ENCODE assay signal across 14 mouse cellular contexts in the genomic region with DNA sequence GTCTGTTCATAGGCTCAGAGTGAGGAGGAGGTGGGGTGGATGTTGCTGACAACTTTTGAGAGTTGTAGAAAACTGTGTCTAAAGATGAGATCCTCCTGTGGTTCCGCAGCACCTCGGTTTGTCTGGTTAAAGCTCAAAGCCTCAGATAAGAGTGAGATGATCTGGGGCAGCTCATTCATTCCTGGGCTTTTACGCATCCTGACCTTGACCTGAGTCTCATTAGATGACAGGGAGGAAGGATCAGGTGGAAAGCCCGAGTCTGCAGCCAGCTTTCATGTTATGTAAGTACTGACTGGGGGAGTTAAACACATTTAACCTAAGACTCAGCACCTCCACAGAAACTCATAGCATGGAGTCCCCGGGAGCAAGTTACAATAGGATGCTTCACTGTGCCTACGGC.
"Had no signal": no experiment of that assay in that cellular context is flagged by ENCODE, and none has a peak within 500 bp of the region (broad histone marks: within the 10 kb centered on the region; RNA-seq: fewer than 3 reads in every experiment).

No protein-coding gene starts in this region.

- DNase-seq: lung, adult 18-20 months; lung, embryonic 14.5 days; lung, postnatal 10 days; midbrain, embryonic 14.5 days; right cerebral cortex, postnatal 14 days; thymus, adult 2 months; thymus, postnatal 25 days; thymus, postnatal 4 days had no signal

- H3K36me3 ChIP-seq: midbrain, embryonic 12.5 days; neural tube, embryonic 12.5 days; stomach, embryonic 15.5 days had no signal

- H3K4me3 ChIP-seq: megakaryocyte, embryonic 14.5 days; midbrain, embryonic 12.5 days; neural tube, embryonic 12.5 days; stomach, embryonic 15.5 days had no signal

- H3K9ac ChIP-seq: lung, embryonic 14.5 days; midbrain, embryonic 12.5 days; neural tube, embryonic 12.5 days; stomach, embryonic 15.5 days had no signal

- H3K27ac ChIP-seq: macrophage; midbrain, embryonic 12.5 days; neural tube, embryonic 12.5 days; stomach, embryonic 15.5 days; stomach, postnatal 0 days had no signal

- H3K4me2 ChIP-seq: lung, embryonic 14.5 days; midbrain, embryonic 12.5 days; neural tube, embryonic 12.5 days; stomach, embryonic 15.5 days had no signal

- H3K27me3 ChIP-seq: megakaryocyte, embryonic 14.5 days; neural tube, embryonic 12.5 days; stomach, embryonic 15.5 days had no signal

- H3K4me1 ChIP-seq: megakaryocyte, embryonic 14.5 days; midbrain, embryonic 12.5 days; stomach, embryonic 15.5 days had no signal

- H3K9me3 ChIP-seq: megakaryocyte, embryonic 14.5 days; midbrain, embryonic 12.5 days; neural tube, embryonic 12.5 days; stomach, embryonic 15.5 days had no signal
